ENCODE assay signal across 7 mouse cellular contexts in the genomic region with DNA sequence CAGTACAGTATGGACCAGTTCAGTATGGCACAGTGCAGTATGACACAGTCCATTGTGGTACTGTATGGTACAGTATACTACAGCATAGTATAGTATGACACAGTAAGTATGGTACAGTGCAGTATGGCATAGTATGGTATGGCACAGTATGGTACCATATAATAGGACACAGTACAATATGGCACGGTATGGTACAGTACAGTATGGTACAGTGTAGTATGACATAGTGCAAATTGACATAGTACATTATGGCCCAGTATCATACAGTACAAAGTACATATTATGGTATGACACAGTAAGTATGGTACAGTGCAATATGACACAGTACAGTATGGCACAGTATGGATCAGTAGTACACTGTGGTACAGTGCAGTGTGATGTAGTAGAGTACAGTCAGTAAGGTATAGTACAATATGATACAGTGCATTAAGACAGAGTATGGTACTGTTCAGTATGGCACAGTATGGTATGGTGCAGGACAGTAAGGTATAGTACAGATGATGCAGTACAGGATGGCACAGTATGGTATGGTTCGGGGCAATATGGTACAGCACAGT.
A peak's percentile ranks its signal among the peaks of the same experiment; 100 is the strongest.
ATAC-seq lines count a peak whose summit lies in the region.
"Not testable (repeated sequence)": the region's sequence is repeated elsewhere in the genome, so short reads cannot be mapped to it uniquely, and the experiment has no call there.

No protein-coding gene starts in this region.

- H3K9ac ChIP-seq in embryonic facial prominence, embryonic 13.5 days; forebrain, embryonic 15.5 days (replicated peaks); hindbrain, embryonic 13.5 days; kidney, embryonic 16.5 days (replicated peaks; ENCODE audit: low read length); liver, embryonic 16.5 days (ENCODE audit: low read depth, low read length); midbrain, embryonic 13.5 days (replicated peaks); neural tube, embryonic 12.5 days: not testable (repeated sequence)

- not testable (repeated sequence) for H3K4me1 ChIP-seq in embryonic facial prominence, embryonic 13.5 days; forebrain, embryonic 15.5 days; hindbrain, embryonic 13.5 days (replicated peaks); kidney, embryonic 16.5 days (ENCODE audit: insufficient read depth, low read length); liver, embryonic 16.5 days (ENCODE audit: control insufficient read depth, low read depth, low read length); midbrain, embryonic 13.5 days (replicated peaks); neural tube, embryonic 12.5 days

- WGBS in embryonic facial prominence, embryonic 13.5 days: 97% methylated on average over 2 of the region's 2 CpGs
- WGBS in forebrain, embryonic 15.5 days: 93% methylated on average over 2 of the region's 2 CpGs
- WGBS in hindbrain, embryonic 13.5 days: 98% methylated on average over 2 of the region's 2 CpGs
- WGBS in kidney, embryonic 16.5 days: 96% methylated on average over 2 of the region's 2 CpGs
- 75% methylated on average over 2 of the region's 2 CpGs for WGBS in liver, embryonic 16.5 days (ENCODE audit: insufficient replicate concordance)
- 95% methylated on average over 2 of the region's 2 CpGs for WGBS in midbrain, embryonic 13.5 days
- 95% methylated on average over 2 of the region's 2 CpGs for WGBS in neural tube, embryonic 12.5 days

- not testable (repeated sequence) for H3K4me2 ChIP-seq in embryonic facial prominence, embryonic 13.5 days; forebrain, embryonic 15.5 days (replicated peaks); hindbrain, embryonic 13.5 days; kidney, embryonic 16.5 days (replicated peaks; ENCODE audit: low read depth, low read length); liver, embryonic 16.5 days (ENCODE audit: low read depth, low read length); midbrain, embryonic 13.5 days (replicated peaks); neural tube, embryonic 12.5 days (replicated peaks)

- H3K9me3 ChIP-seq in embryonic facial prominence, embryonic 13.5 days; forebrain, embryonic 15.5 days; hindbrain, embryonic 13.5 days; kidney, embryonic 16.5 days (ENCODE audit: low read length); liver, embryonic 16.5 days (replicated peaks; ENCODE audit: control insufficient read depth, low read length); midbrain, embryonic 13.5 days; neural tube, embryonic 12.5 days: not testable (repeated sequence)

- H3K27ac ChIP-seq in embryonic facial prominence, embryonic 13.5 days; forebrain, embryonic 15.5 days (replicated peaks); hindbrain, embryonic 13.5 days; kidney, embryonic 16.5 days (ENCODE audit: low read length); liver, embryonic 16.5 days (ENCODE audit: low read length); midbrain, embryonic 13.5 days; neural tube, embryonic 12.5 days: not testable (repeated sequence)

- H3K27me3 ChIP-seq in embryonic facial prominence, embryonic 13.5 days; forebrain, embryonic 15.5 days; hindbrain, embryonic 13.5 days; kidney, embryonic 16.5 days (ENCODE audit: insufficient read depth, low read length); liver, embryonic 16.5 days (ENCODE audit: control insufficient read depth, insufficient read depth, low read depth, low read length); midbrain, embryonic 13.5 days; neural tube, embryonic 12.5 days (replicated peaks): not testable (repeated sequence)

- H3K36me3 ChIP-seq in embryonic facial prominence, embryonic 13.5 days; forebrain, embryonic 15.5 days; hindbrain, embryonic 13.5 days; kidney, embryonic 16.5 days (ENCODE audit: insufficient read depth, low read length); liver, embryonic 16.5 days (ENCODE audit: control insufficient read depth, insufficient read depth); midbrain, embryonic 13.5 days; neural tube, embryonic 12.5 days: not testable (repeated sequence)

- ATAC-seq in embryonic facial prominence, embryonic 13.5 days (ENCODE audit: insufficient number of reproducible peaks, insufficient read depth, low FRiP score, low TSS enrichment, low read depth): peak; percentile 62
- peak; percentile 53 for ATAC-seq in forebrain, embryonic 15.5 days (replicated peaks)
- ATAC-seq in hindbrain, embryonic 13.5 days (ENCODE audit: low FRiP score): peak; percentile 71
- ATAC-seq in kidney, embryonic 16.5 days (ENCODE audit: low FRiP score, low TSS enrichment): peak; percentile 54; the same call in 1 of the 2 replicates
- ATAC-seq in liver, embryonic 16.5 days (ENCODE audit: low read depth): 0 out of 2 replicates have a peak, but pooled peaks have one; percentile 11
- ATAC-seq in midbrain, embryonic 13.5 days: peak; percentile 82
- peak; percentile 56; the same call in 1 of the 2 replicates for ATAC-seq in neural tube, embryonic 12.5 days (ENCODE audit: low FRiP score, low read depth)

- H3K4me3 ChIP-seq in embryonic facial prominence, embryonic 13.5 days; forebrain, embryonic 15.5 days; hindbrain, embryonic 13.5 days; kidney, embryonic 16.5 days (ENCODE audit: low read length); liver, embryonic 16.5 days (ENCODE audit: low read depth, low read length); midbrain, embryonic 13.5 days (replicated peaks); neural tube, embryonic 12.5 days: not testable (repeated sequence)

Comparison
In these comparisons a context has a peak if more than half of its experiments do, and no peak if none do; other contexts are left out.
1. ATAC-seq: peak in every context shown above with its lines; median percentile 82 in midbrain, embryonic 13.5 days; 71 in hindbrain, embryonic 13.5 days; 62 in embryonic facial prominence, embryonic 13.5 days; 56 in neural tube, embryonic 12.5 days; 54 in kidney, embryonic 16.5 days; 53 in forebrain, embryonic 15.5 days; 11 in liver, embryonic 16.5 days.